Mouse (Mus musculus) left cerebral cortex, postnatal 4 days (tissue): ENCODE measurements around the gene Dpf3. TPM values are rescaled to one million over a fixed set of nuclear protein-coding genes. Genes with fewer than 3 reads are reported as not detected.
A peak's percentile ranks its signal among the peaks of the same experiment; 100 is the strongest.

Experiments used
- DNase-seq: peaks from one replicate; pipeline ENCODE4 v3.0.0-alpha.2; 2022
- intact Hi-C: fragments of 180-260 bp; cut with DNase I; formaldehyde crosslinking; loops from one replicate; pipeline ENCODE4 v1.15.1; 2025
- total RNA-seq, 2 experiments: library from RNA; stranded (reverse); gene quantifications; 2 replicates each; pipeline ENCODE4 v1.2.3; 2021

Dpf3 gene
- total RNA-seq, 2 experiments from 2014 or later = 7.0 to 11.0 TPM

GRCm38 (mm10) chr12:83169495-83170209 is 317.9 kb downstream of the Dpf3 start:
- DNase-seq = peak; percentile 62
- intact Hi-C loops = no loop called here

GRCm38 (mm10) chr12:83168310-83168709 is 319.2 kb downstream of the Dpf3 start:
- no peak for DNase-seq
- intact Hi-C loops = no loop called here

- DNase-seq = no peak
- intact Hi-C loops = no loop called here
Measured at GRCm38 (mm10) chr12:83165058-83165457, 322.5 kb downstream of the Dpf3 start.

Other genes starting within 250 kb of the Dpf3 start
- 10 to 100 TPM; 36.6 to 43.1 TPM for gene Dcaf4, start 32.8 kb upstream of the Dpf3 start, total RNA-seq
- 10 to 100 TPM; 41.6 to 42.0 TPM for gene Zfyve1, start 109.5 kb upstream of the Dpf3 start, total RNA-seq
- gene Rbm25, start 143.5 kb upstream of the Dpf3 start, total RNA-seq = 100 to 1,000 TPM; 159 to 163 TPM
- 10 to 100 TPM; 70.8 to 78.0 TPM for gene Psen1, start 200.4 kb upstream of the Dpf3 start, total RNA-seq